ENCODE assay signal across 10 mouse cellular contexts in genomic region chr2:106942451-106942850, GRCm38 (mm10). TPM values are rescaled to one million over a fixed set of nuclear protein-coding genes. Genes with fewer than 3 reads are reported as not detected.
DNase-seq lines count a peak whose midpoint lies in the region; ATAC-seq and TF ChIP-seq lines count a peak whose summit lies in the region.
"Had no signal": no experiment of that assay in that cellular context is flagged by ENCODE, and none has a peak within 500 bp of the region (broad histone marks: within the 10 kb centered on the region; RNA-seq: fewer than 3 reads in every experiment).

No protein-coding gene starts in this region.

- H3K4me1 ChIP-seq in heart, embryonic 11.5 days (ENCODE audit: control insufficient read depth, insufficient read depth, low read length), result no peaks in the 10 kb centered on the region
- no peaks in the 10 kb centered on the region for H3K4me1 ChIP-seq in lung, postnatal 0 days (ENCODE audit: insufficient read depth, low read depth, low read length)
- H3K4me1 ChIP-seq: heart, embryonic 13.5 days; kidney, embryonic 15.5 days had no signal

- no peak overlapping the region for H3K4me2 ChIP-seq in heart, embryonic 11.5 days
- no peak overlapping the region for H3K4me2 ChIP-seq in lung, postnatal 0 days (replicated peaks; ENCODE audit: low read depth, low read length)
- H3K4me2 ChIP-seq: heart, embryonic 13.5 days; kidney, embryonic 15.5 days had no signal

- WGBS in heart, embryonic 11.5 days (ENCODE audit: insufficient replicate concordance), result 78% methylated on average over 1 of the region's 1 CpGs
- WGBS in lung, postnatal 0 days, result 48% methylated on average over 1 of the region's 1 CpGs

- no peak overlapping the region for H3K9ac ChIP-seq in heart, embryonic 11.5 days (ENCODE audit: low read depth, low read length)
- H3K9ac ChIP-seq in lung, postnatal 0 days (replicated peaks; ENCODE audit: low read depth), result no peak overlapping the region
- H3K9ac ChIP-seq: heart, embryonic 13.5 days; kidney, embryonic 15.5 days had no signal

- no peak overlapping the region for H3K27ac ChIP-seq in heart, embryonic 11.5 days (ENCODE audit: low read depth, low read length)
- H3K27ac ChIP-seq in lung, postnatal 0 days (ENCODE audit: low read length), result no peak overlapping the region
- H3K27ac ChIP-seq: heart, embryonic 13.5 days; kidney, embryonic 15.5 days had no signal

- TF ChIP-seq CTCF in lung, postnatal 0 days (IDR thresholded peaks at IDR 0.05), result no peak

- H3K9me3 ChIP-seq in heart, embryonic 11.5 days (replicated peaks; ENCODE audit: control insufficient read depth, low read length), result 0 out of 2 replicates have a peak, but pooled peaks cover 3% of the 10 kb centered on the region
- no peaks in the 10 kb centered on the region for H3K9me3 ChIP-seq in lung, postnatal 0 days (ENCODE audit: low read length)
- H3K9me3 ChIP-seq: heart, embryonic 13.5 days; kidney, embryonic 15.5 days had no signal

- no peak for TF ChIP-seq EP300 in lung, postnatal 0 days (IDR thresholded peaks at IDR 0.05)

- H3K27me3 ChIP-seq in heart, embryonic 11.5 days (ENCODE audit: control insufficient read depth, insufficient read depth, low read length), result no peaks in the 10 kb centered on the region
- no peaks in the 10 kb centered on the region for H3K27me3 ChIP-seq in lung, postnatal 0 days (replicated peaks; ENCODE audit: insufficient read depth, low read length)
- H3K27me3 ChIP-seq: heart, embryonic 13.5 days; kidney, embryonic 15.5 days had no signal

- no peak for ATAC-seq in heart, embryonic 11.5 days (replicated peaks; ENCODE audit: insufficient number of reproducible peaks, low FRiP score, low TSS enrichment)
- no peak for ATAC-seq in lung, postnatal 0 days
- no peak for ATAC-seq in erythroblast, adult 5-6 weeks (replicated peaks; ENCODE audit: low FRiP score, poor library complexity, severe bottlenecking)

- no peak overlapping the region for H3K4me3 ChIP-seq in heart, embryonic 11.5 days (ENCODE audit: low read depth, low read length)
- no peak overlapping the region for H3K4me3 ChIP-seq in lung, postnatal 0 days (ENCODE audit: low read depth, low read length)
- H3K4me3 ChIP-seq: heart, embryonic 13.5 days; kidney, embryonic 15.5 days had no signal

- H3K36me3 ChIP-seq in heart, embryonic 11.5 days (ENCODE audit: control insufficient read depth, insufficient read depth, low read length), result no peaks in the 10 kb centered on the region
- H3K36me3 ChIP-seq in lung, postnatal 0 days (ENCODE audit: insufficient read depth, low read length), result no peaks in the 10 kb centered on the region
- H3K36me3 ChIP-seq: heart, embryonic 13.5 days; kidney, embryonic 15.5 days had no signal

- DNase-seq in heart, adult 8-10 months (ENCODE audit: low spot score), result peak; percentile 5
- peak; percentile 18 for DNase-seq in lung, postnatal 36 days
- DNase-seq in lung, postnatal 0 days (ENCODE audit: low spot score), result no peak
- DNase-seq in adrenal gland, postnatal 14 days, result peak; percentile 61
- peak; percentile 83 to 90 for DNase-seq in cerebellum, postnatal 25 days
- no peak for DNase-seq in retina, postnatal 1 day

RNA-seq across cellular contexts. Expression of gene Arl14ep, which starts 31.8 kb away (rescaled TPM):
- 10 to 100 TPM in 3 of 4 experiments, 1 to 10 TPM in 1; 9.4 to 11.8 (median 10.2) TPM for total RNA-seq in heart, adult 8-10 months (2022)
- 29.4 and 31.1 TPM in 2 replicates for polyA plus RNA-seq in heart, embryonic 11.5 days (2014; fragmentation: Nextera tagmentation; extraction: Ambion mirVana)
- polyA plus RNA-seq in lung, postnatal 0 days (2015; fragmentation: Nextera tagmentation; extraction: Ambion mirVana), result 20.7 and 21.4 TPM in 2 replicates
- total RNA-seq in adrenal gland, postnatal 14 days (2021), result 29.7 and 33.3 TPM in 2 replicates
- total RNA-seq in erythroblast, adult 5-6 weeks (2015; ENCODE audit: low replicate concordance), result 5.6 and 23.6 TPM in 2 replicates
- 6.7 and 7.1 TPM in 2 replicates for total RNA-seq in erythroblast, adult 5-6 weeks (2017; ENCODE audit: low replicate concordance)

Comparison
In these comparisons a context has a peak if more than half of its experiments do, and no peak if none do; other contexts are left out.
1. DNase-seq: peak in heart, adult 8-10 months (single experiment), lung, postnatal 36 days (single experiment), adrenal gland, postnatal 14 days (single experiment) and cerebellum, postnatal 25 days (2 of 2); none in lung, postnatal 0 days (single experiment) and retina, postnatal 1 day (single experiment).